Mouse (Mus musculus) heart, embryonic 15.5 days (tissue): ENCODE results near the gene Acad12. TPM values are rescaled to one million over a fixed set of nuclear protein-coding genes. Genes with fewer than 3 reads are reported as not detected.
A peak's percentile ranks its signal among the peaks of the same experiment; 100 is the strongest.
"Not testable (repeated sequence)": the region's sequence is repeated elsewhere in the genome, so short reads cannot be mapped to it uniquely, and the experiment has no call there.

ENCODE experiments used
- ATAC-seq: fragments of 200-750 bp; cut with Nextera tagmentation; replicated peaks from 2 replicates; pipeline ENCODE4 v1.8.0; 2017; ENCODE audit warnings: low read depth, moderate TSS enrichment; ENCODE audit not compliant: insufficient number of reproducible peaks, insufficient read depth, low FRiP score
- H3K27ac ChIP-seq: fragments of 300-500 bp; sonication (generic); 2 replicates; pipeline ENCODE4 v1.5.1; 2015; ENCODE audit warnings: mild to moderate bottlenecking, inconsistent platforms
- H3K27me3 ChIP-seq: fragments of 300-500 bp; sonication (generic); 2 replicates; pipeline ENCODE4 v1.6.1; 2015; ENCODE audit warnings: inconsistent platforms
- H3K36me3 ChIP-seq: fragments of 300-500 bp; sonication (generic); 2 replicates; pipeline ENCODE4 v1.6.1; 2015; ENCODE audit warnings: mild to moderate bottlenecking, inconsistent platforms
- H3K4me1 ChIP-seq: fragments of 300-500 bp; sonication (generic); replicated peaks from 2 replicates; pipeline ENCODE4 v1.6.1; 2015; ENCODE audit warnings: inconsistent platforms
- H3K4me2 ChIP-seq: fragments of 300-500 bp; sonication (generic); 2 replicates; pipeline ENCODE4 v1.6.1; 2015; ENCODE audit warnings: inconsistent platforms, mild to moderate bottlenecking, moderate library complexity
- H3K4me3 ChIP-seq: fragments of 300-500 bp; sonication (generic); 2 replicates; pipeline ENCODE4 v1.5.1; 2015; ENCODE audit warnings: mild to moderate bottlenecking, inconsistent platforms
- H3K9ac ChIP-seq: fragments of 300-500 bp; sonication (generic); 2 replicates; pipeline ENCODE4 v1.6.1; 2015; ENCODE audit warnings: mild to moderate bottlenecking, inconsistent platforms
- H3K9me3 ChIP-seq: fragments of 300-500 bp; sonication (generic); replicated peaks from 2 replicates; pipeline ENCODE4 v1.6.1; 2016; ENCODE audit warnings: inconsistent platforms
- WGBS: fragments of 180-500 bp; shearing (Covaris S2); methylation state at CpG from one replicate; pipeline ENCODE4 v1.1.7; 2015; ENCODE audit warnings: mixed read lengths; 5-methylcytosine and 5-hydroxymethylcytosine counted together
- polyA plus RNA-seq: library from polyadenylated mRNA; unstranded; fragments of >200 nt; fragmentation: Nextera tagmentation; extraction: Ambion mirVana; gene quantifications from 2 replicates; pipeline ENCODE4 v1.2.1, GENCODE M21; 2015

Gene Acad12
- polyA plus RNA-seq, 1 experiment from 2014 or later, result 6.1 TPM

DNA sequence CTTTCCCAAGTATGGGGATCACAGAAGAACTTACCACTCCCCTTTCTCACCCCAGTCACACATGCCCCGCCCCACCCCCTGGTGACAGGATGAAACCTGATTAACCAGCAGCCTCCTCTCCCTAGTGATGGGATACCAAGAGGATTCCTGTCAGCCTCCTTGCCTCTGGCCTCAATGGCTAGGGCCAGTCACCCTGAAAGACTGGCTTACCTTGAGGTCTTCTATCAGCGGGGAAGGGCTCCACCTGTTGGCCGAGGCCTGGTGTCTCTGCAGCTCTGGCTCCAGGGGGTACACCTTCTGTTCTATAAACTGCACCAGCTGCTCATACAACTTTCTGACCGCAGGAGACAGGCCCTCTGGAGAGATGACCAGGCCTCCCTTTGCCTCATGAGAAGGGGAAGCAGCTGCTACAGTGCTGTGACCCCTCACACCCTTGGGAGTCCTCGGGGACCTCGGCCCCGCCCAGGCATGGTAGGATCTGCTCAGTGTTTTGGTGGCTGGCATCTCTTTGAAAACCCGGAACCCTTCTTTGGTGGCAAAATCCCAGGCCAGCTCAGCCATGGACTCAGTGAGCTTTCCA is 9.1 kb downstream of the Acad12 start:
- H3K4me2 ChIP-seq, ATAC-seq, H3K4me3 ChIP-seq, H3K27ac ChIP-seq, H3K27me3 ChIP-seq, H3K36me3 ChIP-seq, H3K4me1 ChIP-seq, H3K9me3 ChIP-seq, H3K9ac ChIP-seq: not testable (repeated sequence)
- WGBS, result 49% methylated on average over 8 of the region's 8 CpGs

DNA sequence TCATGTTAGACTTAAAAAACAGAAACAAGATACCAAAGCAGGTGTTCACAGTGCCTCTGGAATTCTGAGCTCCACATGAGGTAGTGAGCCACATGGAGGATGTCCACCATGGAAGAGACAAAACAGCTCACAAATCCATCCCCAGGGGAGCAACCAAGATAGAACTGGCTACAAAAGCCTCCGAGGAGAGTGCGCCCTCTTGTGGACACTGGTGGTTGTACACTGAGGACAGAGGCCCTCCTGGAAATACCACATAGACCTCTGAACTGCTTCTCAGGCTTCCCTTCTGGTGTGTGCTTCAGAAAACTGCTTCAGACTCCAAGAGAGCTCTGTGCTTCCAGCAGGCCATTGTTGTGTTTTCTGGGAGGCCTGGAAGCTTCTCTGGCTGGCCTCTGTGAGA is 12.6 kb downstream of the Acad12 start:
- H3K9me3 ChIP-seq, result no peaks in the 10 kb centered on the region
- no peaks in the 10 kb centered on the region for H3K36me3 ChIP-seq
- peaks cover 3% of the 10 kb centered on the region; the same call in 1 of the 2 replicates for H3K4me1 ChIP-seq
- H3K27me3 ChIP-seq, result no peaks in the 10 kb centered on the region
- H3K27ac ChIP-seq, result no peak overlapping the region
- WGBS, result 0% methylated on average over 2 of the region's 2 CpGs
- H3K4me2 ChIP-seq, result no peak overlapping the region
- no peak overlapping the region for H3K9ac ChIP-seq
- ATAC-seq, result no peak
- H3K4me3 ChIP-seq, result no peak overlapping the region

DNA sequence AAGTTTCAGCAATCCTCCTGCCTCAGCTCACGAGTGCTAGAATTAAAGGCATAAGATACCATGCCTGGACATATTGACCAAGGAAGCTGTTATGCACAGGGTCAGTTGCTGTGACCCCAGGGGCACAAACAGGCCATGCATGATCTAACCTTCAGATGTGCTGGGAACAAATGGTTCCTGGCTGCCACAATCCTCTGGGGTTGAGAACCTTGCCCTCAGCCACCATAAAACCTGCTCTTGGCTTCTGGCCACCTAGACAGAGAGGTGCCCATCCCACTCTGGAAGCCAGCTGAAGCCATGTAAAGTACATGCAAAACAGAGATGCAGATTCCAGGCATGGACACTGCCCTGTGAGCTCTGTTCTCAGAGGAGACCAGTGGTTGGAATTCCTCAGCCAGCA is 14.9 kb downstream of the Acad12 start:
- not testable (repeated sequence) for H3K36me3 ChIP-seq, H3K27ac ChIP-seq, H3K9me3 ChIP-seq, ATAC-seq, H3K27me3 ChIP-seq, H3K4me1 ChIP-seq, H3K4me3 ChIP-seq, H3K9ac ChIP-seq, H3K4me2 ChIP-seq
- 73% methylated on average over 1 of the region's 1 CpGs for WGBS

DNA sequence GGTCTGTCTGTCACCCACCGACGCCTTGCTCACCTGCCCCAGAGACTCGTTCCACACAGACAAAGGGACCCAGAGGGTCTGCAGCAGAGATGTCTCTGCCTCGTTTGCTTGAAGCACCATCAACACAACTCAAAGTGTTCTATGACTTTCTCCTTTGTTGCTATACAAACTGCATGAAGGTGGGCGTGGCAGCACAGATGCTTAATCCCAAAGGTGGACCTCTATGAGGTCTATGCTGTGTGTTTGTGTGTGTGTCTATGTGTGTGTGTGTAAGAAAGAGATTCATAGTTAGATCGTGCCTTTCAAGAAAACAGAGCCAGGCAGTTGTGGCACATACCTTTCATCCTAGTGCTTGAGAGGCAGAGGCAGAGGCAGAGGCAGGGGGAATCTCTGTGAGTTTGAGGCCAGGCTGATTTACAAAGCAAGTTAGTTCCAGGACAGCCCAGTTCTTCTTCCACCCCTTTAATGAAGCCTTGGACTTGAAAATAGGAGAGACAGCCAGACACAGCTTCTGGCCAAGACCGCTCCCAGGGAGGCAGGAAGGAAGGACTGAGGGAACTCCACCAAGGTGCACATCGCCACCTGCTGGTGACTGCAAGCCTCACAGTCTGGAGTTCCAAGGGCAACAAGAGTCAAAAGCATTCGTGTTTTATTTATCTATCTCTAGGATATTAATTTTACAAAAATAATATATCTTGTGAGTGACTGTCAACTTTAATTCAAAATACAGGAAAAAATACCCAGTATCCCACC is 17.0 kb downstream of the Acad12 start:
- Histone ChIP-seq H3K27ac (0 out of 2 replicates have a peak overlapping the region, but pooled peaks have one; percentile 21), H3K9me3 (no peaks in the 10 kb centered on the region), H3K36me3 (no peaks in the 10 kb centered on the region), H3K4me2 (no peak overlapping the region; the same call in 1 of the 2 replicates), H3K9ac (no peak overlapping the region), H3K4me1 (peaks cover 5% of the 10 kb centered on the region), H3K27me3 (no peaks in the 10 kb centered on the region), H3K4me3 (no peak overlapping the region)
- 30% methylated on average over 9 of the region's 9 CpGs for WGBS
- ATAC-seq, result no peak

DNA sequence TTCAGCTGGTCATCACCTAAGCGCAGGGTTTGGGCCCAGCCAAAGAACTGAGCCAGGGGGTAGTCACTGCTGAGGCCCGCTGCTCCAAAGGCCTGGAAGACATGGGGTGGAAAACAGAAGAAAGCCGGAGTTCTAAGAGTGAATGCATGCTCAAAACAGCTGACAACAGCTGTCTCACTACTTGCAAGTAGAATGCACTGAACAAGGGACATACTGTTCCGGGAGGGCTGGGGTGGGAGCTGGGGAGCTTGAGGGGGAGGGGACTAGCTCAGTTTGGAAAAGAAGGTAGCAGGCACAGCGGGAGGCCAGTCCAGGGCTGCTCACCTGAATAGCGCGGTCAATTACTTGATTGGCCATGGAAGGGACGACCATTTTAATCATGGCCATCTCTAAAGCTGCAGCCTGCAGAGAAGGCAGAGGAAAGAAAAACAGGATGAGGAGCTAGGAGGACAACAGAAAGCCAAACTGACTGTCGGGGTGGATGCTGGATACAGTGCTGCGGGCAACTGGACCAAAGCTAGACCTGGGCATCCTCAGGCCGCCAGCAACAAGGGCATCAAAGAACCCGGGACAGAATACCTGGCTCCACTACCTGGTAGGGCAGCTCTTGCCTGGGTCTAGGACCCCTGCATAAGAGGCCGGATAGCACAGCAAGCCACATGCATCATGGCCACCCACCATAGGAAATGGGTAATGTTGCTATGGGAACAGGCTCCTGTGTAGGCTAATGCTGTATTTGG is 19.7 kb downstream of the Acad12 start:
- Histone ChIP-seq H3K4me2 (no peak overlapping the region), H3K27ac (no peak overlapping the region)

DNA sequence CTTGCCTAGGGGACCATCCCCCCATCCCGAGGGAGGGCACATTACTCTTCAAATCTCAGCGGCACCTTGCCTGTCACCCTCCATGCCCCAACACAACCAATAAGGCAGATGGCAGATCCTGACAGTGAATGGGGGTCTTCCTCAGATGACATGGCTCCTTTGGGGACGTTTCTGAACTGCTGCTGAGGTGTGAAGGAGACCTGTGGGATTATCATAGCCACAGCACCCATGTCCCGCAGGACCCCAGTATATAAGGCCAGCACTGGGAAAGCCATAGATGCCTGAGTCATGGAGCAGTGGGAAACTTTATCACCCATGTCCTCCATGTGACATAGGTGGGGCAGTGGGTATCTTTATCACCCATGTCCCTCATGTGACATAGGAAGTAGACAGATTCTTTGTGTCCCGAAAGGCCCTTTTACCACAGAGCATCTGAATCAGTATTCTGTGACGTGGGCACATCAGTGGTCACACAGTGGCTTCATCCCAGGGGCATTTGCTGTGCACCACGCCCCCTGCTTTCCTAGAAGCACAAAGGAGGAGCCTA is 20.7 kb downstream of the Acad12 start:
- Histone ChIP-seq H3K27ac (no peak overlapping the region), H3K4me3 (no peak overlapping the region), H3K9me3 (no peaks in the 10 kb centered on the region), H3K9ac (no peak overlapping the region), H3K27me3 (no peaks in the 10 kb centered on the region), H3K4me1 (peaks cover 23% of the 10 kb centered on the region), H3K36me3 (no peaks in the 10 kb centered on the region), H3K4me2 (no peak overlapping the region)
- WGBS, result 76% methylated on average over 7 of the region's 7 CpGs
- no peak for ATAC-seq

More for the DNA sequence above, 19.7 kb downstream of the Acad12 start:
- H3K4me3 ChIP-seq, result no peak overlapping the region
- H3K9ac ChIP-seq, result no peak overlapping the region
- ATAC-seq, result no peak
- no peaks in the 10 kb centered on the region for H3K9me3 ChIP-seq
- H3K36me3 ChIP-seq, result no peaks in the 10 kb centered on the region
- H3K27me3 ChIP-seq, result no peaks in the 10 kb centered on the region
- WGBS, result 69% methylated on average over 13 of the region's 13 CpGs
- H3K4me1 ChIP-seq, result peaks cover 17% of the 10 kb centered on the region

DNA sequence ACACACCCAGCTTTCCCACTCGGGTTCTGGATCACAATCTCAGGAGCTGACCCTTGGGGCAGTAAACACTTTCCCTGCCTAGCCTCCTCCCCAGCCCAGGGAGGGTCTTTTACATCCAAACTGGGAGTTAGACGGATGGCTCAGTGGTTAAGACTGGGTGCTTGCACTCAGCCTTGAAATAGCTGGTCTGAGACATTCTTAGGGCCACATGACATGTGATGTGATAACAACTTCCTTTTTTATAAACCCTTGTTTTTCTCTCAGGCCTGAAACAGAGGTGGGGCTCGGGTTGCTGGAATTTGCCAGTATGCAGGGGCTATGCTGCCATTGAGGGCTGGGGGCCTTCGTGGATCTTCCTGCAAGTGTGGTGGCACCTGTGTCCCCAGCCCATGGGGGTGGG is 21.4 kb downstream of the Acad12 start:
- H3K4me2 ChIP-seq, result no peak overlapping the region
- H3K36me3 ChIP-seq, result no peaks in the 10 kb centered on the region
- no peaks in the 10 kb centered on the region for H3K27me3 ChIP-seq
- no peak overlapping the region for H3K9ac ChIP-seq
- 60% methylated on average over 4 of the region's 4 CpGs for WGBS
- no peaks in the 10 kb centered on the region for H3K9me3 ChIP-seq
- H3K4me1 ChIP-seq, result peaks cover 29% of the 10 kb centered on the region
- H3K27ac ChIP-seq, result no peak overlapping the region
- H3K4me3 ChIP-seq, result no peak overlapping the region
- ATAC-seq, result no peak

DNA sequence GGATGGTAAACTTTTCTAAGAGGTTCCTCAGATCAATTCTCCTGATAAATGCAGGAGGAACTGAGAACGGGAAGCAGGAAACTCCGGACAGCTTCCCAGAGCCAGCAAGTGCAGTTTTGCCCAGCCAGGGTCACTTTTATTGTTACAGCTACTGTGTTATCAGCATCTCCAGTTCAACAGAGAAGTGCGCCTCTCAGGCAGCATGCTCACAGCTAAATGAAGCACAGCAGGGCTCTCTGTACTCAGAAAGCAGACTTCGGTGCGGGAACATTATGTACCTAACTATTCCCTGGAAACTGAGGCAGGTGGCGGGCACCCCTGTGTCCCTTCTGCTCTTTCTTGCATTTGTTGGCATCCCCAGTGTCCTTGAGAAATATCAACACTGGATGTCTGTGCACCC is 22.5 kb downstream of the Acad12 start:
- Histone ChIP-seq H3K9me3 (no peaks in the 10 kb centered on the region), H3K36me3 (no peaks in the 10 kb centered on the region), H3K9ac (no peak overlapping the region), H3K27ac (peak overlapping the region; percentile 12; the same call in 1 of the 2 replicates), H3K4me3 (no peak overlapping the region), H3K4me1 (peaks cover 35% of the 10 kb centered on the region), H3K27me3 (no peaks in the 10 kb centered on the region), H3K4me2 (no peak overlapping the region)
- WGBS, result 49% methylated on average over 6 of the region's 6 CpGs
- ATAC-seq, result no peak

DNA sequence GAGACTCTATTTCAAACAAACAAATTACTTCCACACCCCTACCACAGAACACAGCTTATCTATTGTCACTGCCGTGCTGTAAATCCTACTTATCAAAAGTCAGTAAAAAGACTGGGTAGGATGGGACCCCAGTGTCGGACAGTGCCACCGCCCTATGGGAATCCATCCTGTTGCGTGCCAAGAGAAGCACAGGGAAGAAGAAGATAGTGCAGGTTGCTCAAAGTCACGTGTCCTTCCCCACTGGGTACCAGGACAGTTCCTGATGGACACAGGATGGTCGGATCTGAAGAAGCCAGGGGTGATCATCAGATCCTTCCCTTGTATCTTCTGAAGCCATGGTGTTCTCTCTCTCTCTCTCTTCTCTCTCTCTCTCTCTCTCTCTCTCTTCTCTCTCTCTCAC is 23.0 kb downstream of the Acad12 start:
- H3K4me3 ChIP-seq, result no peak overlapping the region
- H3K27me3 ChIP-seq, result no peaks in the 10 kb centered on the region
- no peak for ATAC-seq
- H3K4me2 ChIP-seq, result no peak overlapping the region
- no peaks in the 10 kb centered on the region for H3K9me3 ChIP-seq
- H3K9ac ChIP-seq, result no peak overlapping the region
- no peaks in the 10 kb centered on the region for H3K36me3 ChIP-seq
- H3K4me1 ChIP-seq, result peaks cover 38% of the 10 kb centered on the region
- no peak overlapping the region for H3K27ac ChIP-seq
- 60% methylated on average over 6 of the region's 6 CpGs for WGBS

DNA sequence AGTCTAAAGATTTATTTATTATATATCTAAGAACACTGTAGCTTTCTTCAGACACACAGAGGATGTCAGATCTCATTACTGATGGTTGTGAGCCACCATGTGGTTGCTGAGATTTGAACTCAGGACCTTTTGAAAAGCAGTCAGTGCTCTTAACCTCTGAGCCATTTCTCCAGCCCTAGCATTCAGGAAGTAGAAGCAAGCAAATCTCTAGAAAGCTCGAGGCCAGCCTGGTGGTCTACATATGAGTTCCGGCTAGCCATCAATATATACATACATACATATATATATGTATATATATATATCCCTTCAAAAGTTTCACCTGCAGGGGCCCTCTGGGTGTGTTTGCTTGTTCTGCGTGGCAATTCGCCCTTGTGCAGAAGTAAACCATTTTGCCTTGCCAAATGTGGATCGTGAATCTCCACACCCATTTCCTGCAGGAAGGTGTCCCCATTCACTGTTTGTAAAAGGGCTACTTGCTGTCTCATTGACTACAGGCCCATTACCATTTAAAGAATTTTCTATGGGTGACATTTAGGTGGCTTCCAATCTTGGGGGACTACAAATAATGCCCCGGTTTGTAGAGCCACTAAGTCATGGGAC is 23.9 kb downstream of the Acad12 start:
- Histone ChIP-seq H3K4me2 (no peak overlapping the region), H3K36me3 (no peaks in the 10 kb centered on the region), H3K4me1 (peaks cover 38% of the 10 kb centered on the region), H3K4me3 (no peak overlapping the region), H3K9me3 (no peaks in the 10 kb centered on the region), H3K27me3 (no peaks in the 10 kb centered on the region), H3K9ac (no peak overlapping the region), H3K27ac (no peak overlapping the region)
- ATAC-seq, result no peak
- 81% methylated on average over 6 of the region's 6 CpGs for WGBS
